In genomic region chr16:64347940-64348339, GRCm38 (mm10) we compare ENCODE assay signal across 23 mouse cellular contexts.
DNase-seq lines count a peak whose midpoint lies in the region; ATAC-seq and TF ChIP-seq lines count a peak whose summit lies in the region.
"Had no signal": no experiment of that assay in that cellular context is flagged by ENCODE, and none has a peak within 500 bp of the region (broad histone marks: within the 10 kb centered on the region; RNA-seq: fewer than 3 reads in every experiment).

No protein-coding gene starts in this region.

- ATAC-seq in embryonic facial prominence, embryonic 11.5 days (replicated peaks; ENCODE audit: insufficient number of reproducible peaks, low FRiP score, low TSS enrichment, low read depth): no peak
- ATAC-seq in forebrain, embryonic 14.5 days: 0 out of 2 replicates have a peak, but pooled peaks have one; percentile 20
- ATAC-seq in hindbrain, embryonic 14.5 days (ENCODE audit: low FRiP score): no peak
- ATAC-seq: activated CD4-positive, CD25-positive, alpha-beta regulatory T cell, adult 4 months had no signal

- TF ChIP-seq CTCF in brain, embryonic 14.5 days (IDR thresholded peaks at IDR 0.05; ENCODE audit: borderline replicate concordance, extremely low read depth, insufficient read depth, insufficient read length): no peak

- no peak overlapping the region for H3K9ac ChIP-seq in embryonic facial prominence, embryonic 11.5 days (replicated peaks; ENCODE audit: low read length)
- no peak overlapping the region for H3K9ac ChIP-seq in forebrain, embryonic 14.5 days (ENCODE audit: low read length)
- H3K9ac ChIP-seq in hindbrain, embryonic 14.5 days: no peak overlapping the region
- H3K9ac ChIP-seq: embryonic facial prominence, embryonic 13.5 days; heart, embryonic 13.5 days; hindbrain, embryonic 15.5 days had no signal

- no peaks in the 10 kb centered on the region for H3K27me3 ChIP-seq in embryonic facial prominence, embryonic 11.5 days (ENCODE audit: control insufficient read depth, insufficient read depth, low read length)
- no peaks in the 10 kb centered on the region for H3K27me3 ChIP-seq in embryonic facial prominence, embryonic 10.5 days (replicated peaks; ENCODE audit: low read depth, poor library complexity, severe bottlenecking)
- no peaks in the 10 kb centered on the region for H3K27me3 ChIP-seq in forebrain, embryonic 14.5 days (replicated peaks; ENCODE audit: control insufficient read depth, insufficient read depth, low read length)
- no peaks in the 10 kb centered on the region for H3K27me3 ChIP-seq in forebrain, embryonic 10.5 days (ENCODE audit: poor library complexity, severe bottlenecking)
- H3K27me3 ChIP-seq in hindbrain, embryonic 14.5 days (ENCODE audit: control insufficient read depth, insufficient read depth, low read length): no peaks in the 10 kb centered on the region
- H3K27me3 ChIP-seq: embryonic facial prominence, embryonic 13.5 days; heart, embryonic 13.5 days; hindbrain, embryonic 15.5 days had no signal

- no peak overlapping the region for H3K4me3 ChIP-seq in embryonic facial prominence, embryonic 11.5 days (ENCODE audit: low read depth, low read length)
- H3K4me3 ChIP-seq in embryonic facial prominence, embryonic 10.5 days: no peak overlapping the region
- no peak overlapping the region for H3K4me3 ChIP-seq in forebrain, embryonic 14.5 days (ENCODE audit: low read depth, low read length)
- no peak overlapping the region for H3K4me3 ChIP-seq in forebrain, embryonic 10.5 days
- H3K4me3 ChIP-seq in hindbrain, embryonic 14.5 days (replicated peaks; ENCODE audit: low read length): no peak overlapping the region
- H3K4me3 ChIP-seq: embryonic facial prominence, embryonic 13.5 days; erythroblast, embryonic 14.5 days; heart, adult 2 months; heart, embryonic 10.5 days; heart, embryonic 13.5 days; hindbrain, embryonic 15.5 days had no signal

- no peaks in the 10 kb centered on the region for H3K4me1 ChIP-seq in embryonic facial prominence, embryonic 11.5 days (ENCODE audit: control insufficient read depth, insufficient read depth, low read length)
- H3K4me1 ChIP-seq in embryonic facial prominence, embryonic 10.5 days: no peaks in the 10 kb centered on the region
- no peaks in the 10 kb centered on the region for H3K4me1 ChIP-seq in forebrain, embryonic 14.5 days (ENCODE audit: control insufficient read depth, insufficient read depth, low read length)
- peaks cover 5% of the 10 kb centered on the region for H3K4me1 ChIP-seq in forebrain, embryonic 10.5 days
- no peaks in the 10 kb centered on the region for H3K4me1 ChIP-seq in hindbrain, embryonic 14.5 days (replicated peaks; ENCODE audit: control insufficient read depth, insufficient read depth, low read length)
- H3K4me1 ChIP-seq: hindbrain, embryonic 15.5 days had no signal

- no peak overlapping the region for H3K4me2 ChIP-seq in embryonic facial prominence, embryonic 11.5 days (ENCODE audit: low read depth, low read length)
- no peak overlapping the region for H3K4me2 ChIP-seq in forebrain, embryonic 14.5 days (ENCODE audit: low read length)
- H3K4me2 ChIP-seq in hindbrain, embryonic 14.5 days (replicated peaks): no peak overlapping the region
- H3K4me2 ChIP-seq: embryonic facial prominence, embryonic 13.5 days; heart, embryonic 13.5 days; hindbrain, embryonic 15.5 days had no signal

- peak; percentile 4 for DNase-seq in embryonic facial prominence, embryonic 11.5 days (ENCODE audit: low spot score)
- DNase-seq in embryonic facial prominence, embryonic 10.5 days (ENCODE audit: low spot score): no peak
- DNase-seq in forebrain, embryonic 14.5 days (ENCODE audit: low spot score): no peak
- DNase-seq in forebrain, embryonic 10.5 days (ENCODE audit: extremely low spot score, low spot score): no peak
- DNase-seq in brain, embryonic 14.5 days (ENCODE audit: low read depth): peak; percentile 52
- no peak for DNase-seq in hindbrain, embryonic 14.5 days (ENCODE audit: low spot score)
- DNase-seq: adrenal gland, adult 8-10 months; adrenal gland, postnatal 25 days; cerebellum, adult 18-20 months; cerebellum, adult 9-10 months; cerebellum, postnatal 14 days; gastrocnemius, postnatal 10 days; gastrocnemius, postnatal 36 days; heart, adult 2 months; heart, postnatal 14 days; heart, postnatal 4 days; kidney, adult 11 months had no signal

- H3K27ac ChIP-seq in embryonic facial prominence, embryonic 11.5 days (replicated peaks; ENCODE audit: low read depth, low read length): no peak overlapping the region
- H3K27ac ChIP-seq in embryonic facial prominence, embryonic 10.5 days (replicated peaks): no peak overlapping the region
- no peak overlapping the region for H3K27ac ChIP-seq in forebrain, embryonic 14.5 days (ENCODE audit: low read depth, low read length)
- no peak overlapping the region for H3K27ac ChIP-seq in forebrain, embryonic 10.5 days
- no peak overlapping the region for H3K27ac ChIP-seq in hindbrain, embryonic 14.5 days
- H3K27ac ChIP-seq: embryonic facial prominence, embryonic 13.5 days; heart, adult 2 months; heart, embryonic 10.5 days; heart, embryonic 13.5 days; hindbrain, embryonic 15.5 days had no signal

- TF ChIP-seq POLR2A in brain, embryonic 14.5 days (IDR thresholded peaks at IDR 0.05; ENCODE audit: borderline replicate concordance, extremely low read depth, insufficient read depth, insufficient read length, poor library complexity, severe bottlenecking): no peak

- 58% methylated on average over 10 of the region's 10 CpGs for WGBS in embryonic facial prominence, embryonic 11.5 days
- 75% methylated on average over 10 of the region's 10 CpGs for WGBS in embryonic facial prominence, embryonic 10.5 days
- 44% methylated on average over 10 of the region's 10 CpGs for WGBS in forebrain, embryonic 14.5 days
- WGBS in forebrain, embryonic 10.5 days: 77% methylated on average over 10 of the region's 10 CpGs
- WGBS in hindbrain, embryonic 14.5 days: 66% methylated on average over 10 of the region's 10 CpGs

- no peaks in the 10 kb centered on the region for H3K36me3 ChIP-seq in embryonic facial prominence, embryonic 11.5 days (replicated peaks; ENCODE audit: control insufficient read depth, insufficient read depth, low read depth, low read length)
- no peaks in the 10 kb centered on the region for H3K36me3 ChIP-seq in embryonic facial prominence, embryonic 10.5 days (replicated peaks)
- H3K36me3 ChIP-seq in forebrain, embryonic 14.5 days (ENCODE audit: control insufficient read depth, insufficient read depth, low read length): no peaks in the 10 kb centered on the region
- H3K36me3 ChIP-seq in forebrain, embryonic 10.5 days (replicated peaks): no peaks in the 10 kb centered on the region
- no peaks in the 10 kb centered on the region for H3K36me3 ChIP-seq in hindbrain, embryonic 14.5 days (replicated peaks; ENCODE audit: control insufficient read depth, insufficient read depth)
- H3K36me3 ChIP-seq: embryonic facial prominence, embryonic 13.5 days; heart, embryonic 10.5 days; heart, embryonic 13.5 days; hindbrain, embryonic 15.5 days had no signal

- H3K9me3 ChIP-seq in embryonic facial prominence, embryonic 11.5 days (replicated peaks; ENCODE audit: control insufficient read depth, low read length): no peaks in the 10 kb centered on the region
- H3K9me3 ChIP-seq in embryonic facial prominence, embryonic 10.5 days: no peaks in the 10 kb centered on the region
- H3K9me3 ChIP-seq in forebrain, embryonic 14.5 days (replicated peaks; ENCODE audit: control insufficient read depth, low read length): no peaks in the 10 kb centered on the region
- H3K9me3 ChIP-seq in forebrain, embryonic 10.5 days: no peaks in the 10 kb centered on the region
- H3K9me3 ChIP-seq in hindbrain, embryonic 14.5 days (ENCODE audit: control insufficient read depth, low read length): no peaks in the 10 kb centered on the region
- H3K9me3 ChIP-seq: embryonic facial prominence, embryonic 13.5 days; heart, embryonic 10.5 days; heart, embryonic 13.5 days; hindbrain, embryonic 15.5 days had no signal

Comparison
In these comparisons a context has a peak if more than half of its experiments do, and no peak if none do; other contexts are left out.
1. DNase-seq: peak in embryonic facial prominence, embryonic 11.5 days (single experiment) and brain, embryonic 14.5 days (single experiment); none in embryonic facial prominence, embryonic 10.5 days (single experiment), forebrain, embryonic 14.5 days (single experiment), forebrain, embryonic 10.5 days (single experiment) and hindbrain, embryonic 14.5 days (single experiment).